Mouse (Mus musculus): Measurements from ENCODE around the gene Aco2. TPM values are rescaled to one million over a fixed set of nuclear protein-coding genes. Genes with fewer than 3 reads are reported as not detected.

Aco2 gene
- polyA plus RNA-seq, 1 experiment from 2014 or later, result 293 TPM

DNA sequence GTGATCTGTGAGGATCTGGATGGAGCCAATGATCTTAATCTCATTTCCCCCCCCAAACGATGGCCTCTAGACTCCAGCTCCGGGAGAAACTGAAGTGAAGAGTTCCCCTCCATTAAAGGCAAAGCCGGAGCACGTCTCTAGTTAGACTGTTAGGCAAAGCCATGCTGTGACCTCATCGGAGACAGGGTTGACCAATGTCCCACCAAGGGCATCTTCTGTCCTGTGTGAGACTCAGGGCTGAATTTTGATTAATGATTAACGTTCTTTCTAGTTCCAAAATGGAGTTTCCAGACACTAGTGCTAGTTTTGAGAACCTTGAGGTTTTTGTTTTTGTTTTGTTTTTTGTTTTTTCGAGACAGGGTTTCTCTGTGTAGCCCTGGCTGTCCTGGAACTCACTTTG is 19.0 kb upstream of the Aco2 start:
- WGBS, result 79% methylated on average over 7 of the region's 7 CpGs
- Histone ChIP-seq H3K4me2 (replicated peaks; ENCODE audit: low read depth, low read length) (no peak overlapping the region), H3K27me3 (ENCODE audit: insufficient read depth, low read length) (no peaks in the 10 kb centered on the region), H3K9me3 (ENCODE audit: low read length) (no peaks in the 10 kb centered on the region), H3K9ac (replicated peaks; ENCODE audit: low read length) (no peak overlapping the region), H3K4me3 (ENCODE audit: low read length) (no peak overlapping the region), H3K4me1 (ENCODE audit: insufficient read depth, low read length) (peaks cover 12% of the 10 kb centered on the region), H3K27ac (ENCODE audit: low read length) (no peak overlapping the region), H3K36me3 (ENCODE audit: insufficient read depth, low read length) (peaks cover 49% of the 10 kb centered on the region)
- ATAC-seq (ENCODE audit: low FRiP score, low TSS enrichment), result no peak

DNA sequence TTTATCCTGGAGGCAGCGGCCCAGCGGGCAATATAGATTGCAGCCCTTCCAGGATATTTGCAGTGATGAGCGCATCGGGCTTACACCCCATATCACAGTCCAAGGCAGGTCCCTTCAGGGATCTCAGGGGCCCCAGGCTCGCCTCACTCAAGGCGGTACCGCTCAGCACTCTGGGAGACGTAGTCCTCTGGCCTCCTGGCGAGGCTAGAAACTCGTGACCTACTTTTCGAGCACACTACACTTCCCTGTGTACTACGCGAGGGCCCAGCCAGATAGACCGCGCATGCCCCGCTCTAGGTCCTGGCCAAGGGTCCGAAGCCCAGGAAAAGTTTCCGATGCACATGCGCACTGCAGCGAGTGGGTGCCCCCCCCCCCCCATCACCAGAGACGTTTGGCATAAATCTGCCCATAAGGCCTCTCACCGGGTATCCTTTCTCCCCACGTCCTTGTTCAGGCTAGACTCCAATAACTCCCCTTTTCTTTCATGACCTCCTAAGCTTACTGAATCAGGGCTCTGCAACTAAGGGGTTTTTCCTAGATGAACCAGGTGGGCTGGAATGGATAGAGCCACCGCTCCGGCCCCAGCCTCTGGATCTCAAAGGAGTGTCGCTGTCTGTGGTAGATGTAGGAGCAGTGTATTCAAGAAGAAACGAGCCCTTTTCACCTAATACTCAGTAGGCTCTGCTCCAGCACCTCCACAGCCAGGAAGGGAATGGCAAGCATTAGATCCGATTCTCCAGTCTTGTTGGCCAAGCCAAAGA is 15.9 kb upstream of the Aco2 start:
- Histone ChIP-seq H3K9ac (replicated peaks; ENCODE audit: low read length) (peak overlapping the region; percentile 99), H3K27ac (ENCODE audit: low read length) (peak overlapping the region; percentile 99), H3K4me2 (replicated peaks; ENCODE audit: low read depth, low read length) (peak overlapping the region; percentile 89), H3K4me1 (ENCODE audit: insufficient read depth, low read length) (peaks cover 27% of the 10 kb centered on the region), H3K4me3 (ENCODE audit: low read length) (peak overlapping the region; percentile 99), H3K9me3 (ENCODE audit: low read length) (no peaks in the 10 kb centered on the region), H3K36me3 (ENCODE audit: insufficient read depth, low read length) (peaks cover 25% of the 10 kb centered on the region), H3K27me3 (ENCODE audit: insufficient read depth, low read length) (no peaks in the 10 kb centered on the region)
- peak; percentile 90 for ATAC-seq (ENCODE audit: low FRiP score, low TSS enrichment)
- under 1% methylated on average over 28 of the region's 28 CpGs for WGBS

DNA sequence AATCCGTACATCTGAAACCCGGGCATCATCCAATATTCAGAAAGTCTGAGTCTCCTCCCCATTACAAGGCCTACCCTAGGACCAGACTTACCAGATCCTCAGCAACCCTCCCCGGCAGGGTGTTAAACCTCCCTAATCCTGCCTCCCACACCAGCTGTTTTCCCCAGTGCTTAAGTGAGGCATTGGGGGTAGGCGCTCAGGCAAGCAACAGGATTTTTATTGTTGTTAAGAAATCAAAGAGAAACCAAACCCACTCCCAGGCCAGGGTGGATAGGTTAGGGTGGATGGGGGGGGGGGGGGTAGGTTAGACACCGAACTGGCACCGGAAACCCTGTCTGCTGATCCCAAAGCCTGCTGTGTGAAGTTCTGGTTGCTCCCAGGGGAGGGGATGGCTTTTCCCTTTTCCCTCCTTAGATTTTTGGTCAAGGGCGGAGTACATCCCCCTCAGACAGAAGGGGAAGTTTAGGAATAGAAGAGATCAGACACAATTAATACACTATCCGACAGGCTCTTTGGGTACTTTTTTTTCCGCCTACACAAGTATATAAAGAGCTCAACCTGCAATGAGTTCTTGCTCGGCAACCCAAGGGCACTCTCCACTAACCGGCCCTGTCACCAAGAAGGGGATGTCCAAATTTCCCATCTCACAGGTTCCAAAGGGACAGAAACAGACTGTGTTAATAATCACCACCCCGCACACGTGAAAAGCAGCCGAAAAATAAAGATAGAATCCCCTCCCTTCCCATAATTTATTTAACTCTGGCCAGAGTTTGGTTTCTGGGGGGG is 15.0 kb upstream of the Aco2 start:
- no peaks in the 10 kb centered on the region for H3K27me3 ChIP-seq (ENCODE audit: insufficient read depth, low read length)
- H3K4me3 ChIP-seq (ENCODE audit: low read length), result peak overlapping the region; percentile 99
- peaks cover 27% of the 10 kb centered on the region for H3K4me1 ChIP-seq (ENCODE audit: insufficient read depth, low read length)
- H3K27ac ChIP-seq (ENCODE audit: low read length), result peak overlapping the region; percentile 99
- ATAC-seq (ENCODE audit: low FRiP score, low TSS enrichment), result no peak
- peak overlapping the region; percentile 99 for H3K9ac ChIP-seq (replicated peaks; ENCODE audit: low read length)
- under 1% methylated on average over 14 of the region's 14 CpGs for WGBS
- no peaks in the 10 kb centered on the region for H3K9me3 ChIP-seq (ENCODE audit: low read length)
- peaks cover 16% of the 10 kb centered on the region; the same call in 1 of the 2 replicates for H3K36me3 ChIP-seq (ENCODE audit: insufficient read depth, low read length)
- peak overlapping the region; percentile 89 for H3K4me2 ChIP-seq (replicated peaks; ENCODE audit: low read depth, low read length)

DNA sequence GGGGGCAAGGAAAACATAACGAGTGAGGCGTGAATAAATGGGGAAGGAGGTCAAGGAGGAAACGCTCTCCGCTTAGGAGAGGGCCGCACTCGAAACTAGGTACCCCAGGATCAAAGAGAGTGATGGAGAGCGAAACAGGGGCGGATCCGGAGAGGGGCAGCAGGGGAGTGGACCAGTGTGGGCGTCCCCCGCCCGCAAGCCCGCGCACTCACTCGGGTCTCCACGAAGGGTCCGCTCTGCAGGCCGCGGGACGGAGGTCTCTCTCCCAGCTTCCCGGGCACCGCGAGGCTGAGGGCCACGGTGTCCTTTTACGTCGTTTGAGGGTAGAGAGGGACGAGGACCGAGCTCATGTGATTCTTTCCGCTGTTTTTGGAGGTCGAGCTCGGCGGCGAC is 14.4 kb upstream of the Aco2 start:
- H3K4me3 ChIP-seq (ENCODE audit: low read length), result peak overlapping the region; percentile 99
- peaks cover 11% of the 10 kb centered on the region; the same call in 1 of the 2 replicates for H3K36me3 ChIP-seq (ENCODE audit: insufficient read depth, low read length)
- H3K27me3 ChIP-seq (ENCODE audit: insufficient read depth, low read length), result no peaks in the 10 kb centered on the region
- ATAC-seq (ENCODE audit: low FRiP score, low TSS enrichment), result 0 out of 2 replicates have a peak, but pooled peaks have one; percentile 4
- peak overlapping the region; percentile 89 for H3K4me2 ChIP-seq (replicated peaks; ENCODE audit: low read depth, low read length)
- H3K4me1 ChIP-seq (ENCODE audit: insufficient read depth, low read length), result peaks cover 27% of the 10 kb centered on the region
- WGBS, result 0% methylated on average over 33 of the region's 33 CpGs
- peak overlapping the region; percentile 99 for H3K9ac ChIP-seq (replicated peaks; ENCODE audit: low read length)
- H3K9me3 ChIP-seq (ENCODE audit: low read length), result no peaks in the 10 kb centered on the region
- H3K27ac ChIP-seq (ENCODE audit: low read length), result peak overlapping the region; percentile 99

DNA sequence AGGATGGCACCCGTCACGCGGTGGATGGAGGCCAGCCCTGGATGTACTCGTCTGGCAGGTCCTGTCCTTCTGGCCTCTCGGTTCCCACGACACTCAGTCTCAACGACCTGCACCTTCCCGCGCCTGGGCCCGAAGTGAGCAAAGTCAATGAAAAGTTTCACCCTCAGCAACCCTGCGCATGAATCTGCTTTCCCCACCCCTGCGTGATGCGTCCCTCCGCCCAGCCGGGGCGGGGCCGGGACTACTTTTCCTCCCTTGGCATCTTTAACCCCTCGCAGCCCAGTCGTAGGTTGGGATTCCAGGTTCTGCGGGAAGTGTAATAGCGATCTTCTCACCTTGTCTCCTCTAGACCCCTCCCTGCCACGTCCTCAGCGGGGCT is 14.0 kb upstream of the Aco2 start:
- peak overlapping the region; percentile 89 for H3K4me2 ChIP-seq (replicated peaks; ENCODE audit: low read depth, low read length)
- H3K4me3 ChIP-seq (ENCODE audit: low read length), result peak overlapping the region; percentile 99
- H3K9me3 ChIP-seq (ENCODE audit: low read length), result no peaks in the 10 kb centered on the region
- H3K27me3 ChIP-seq (ENCODE audit: insufficient read depth, low read length), result no peaks in the 10 kb centered on the region
- peak; percentile 32 for ATAC-seq (ENCODE audit: low FRiP score, low TSS enrichment)
- peaks cover 27% of the 10 kb centered on the region for H3K4me1 ChIP-seq (ENCODE audit: insufficient read depth, low read length)
- peaks cover 8% of the 10 kb centered on the region; the same call in 1 of the 2 replicates for H3K36me3 ChIP-seq (ENCODE audit: insufficient read depth, low read length)
- WGBS, result 0% methylated on average over 23 of the region's 23 CpGs
- H3K9ac ChIP-seq (replicated peaks; ENCODE audit: low read length), result peak overlapping the region; percentile 99
- peak overlapping the region; percentile 99 for H3K27ac ChIP-seq (ENCODE audit: low read length)

DNA sequence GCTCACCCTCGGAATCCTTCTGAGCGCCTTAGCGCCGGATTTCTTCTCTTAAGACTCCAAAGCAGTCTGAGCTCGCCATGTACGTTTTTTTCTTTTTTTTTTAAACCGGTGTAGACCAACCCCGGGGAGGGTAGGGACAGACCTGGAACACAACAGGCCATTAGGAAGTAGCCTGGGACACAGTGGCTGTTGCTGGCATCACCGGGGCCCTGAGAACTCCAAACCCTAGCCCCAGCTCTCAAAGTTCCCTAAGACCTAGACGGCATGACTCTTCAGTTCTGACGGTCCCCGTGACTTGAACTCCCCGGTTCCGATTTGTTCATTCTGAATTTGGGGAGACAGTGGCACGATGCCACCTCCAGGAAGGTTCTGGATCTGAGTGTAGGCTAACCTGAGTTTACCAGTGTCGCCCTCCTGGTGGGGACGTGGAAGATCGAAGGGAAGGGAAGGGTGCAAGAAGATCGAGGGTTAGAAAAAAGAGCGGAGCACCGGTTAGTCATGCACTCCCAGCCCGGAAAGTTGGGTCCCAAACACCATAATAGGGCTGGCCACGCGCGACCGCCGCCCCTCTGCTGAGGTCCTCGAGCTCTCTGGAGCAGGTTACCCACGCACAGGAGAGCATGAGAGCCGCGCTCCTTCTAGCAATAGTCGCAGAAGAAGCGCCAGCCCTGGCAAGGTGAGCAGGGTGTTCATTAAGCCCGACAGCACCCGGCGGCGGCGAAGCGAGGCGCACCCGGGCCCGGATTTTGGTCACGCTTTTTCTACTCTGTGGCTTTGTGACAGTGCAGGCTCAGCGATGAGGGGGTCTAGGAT is 13.4 kb upstream of the Aco2 start, which contains the start of gene Tob2:
Tob2 (minus strand) TSS at position 280 of the 813 bp plus-strand sequence.
- Histone ChIP-seq H3K4me1 (ENCODE audit: insufficient read depth, low read length) (peaks cover 27% of the 10 kb centered on the region), H3K27ac (ENCODE audit: low read length) (peak within 1 kb of the TSS; percentile 99), H3K27me3 (ENCODE audit: insufficient read depth, low read length) (no peaks in the 10 kb centered on the region), H3K9me3 (ENCODE audit: low read length) (no peaks in the 10 kb centered on the region), H3K4me3 (ENCODE audit: low read length) (peak within 1 kb of the TSS; percentile 99), H3K4me2 (replicated peaks; ENCODE audit: low read depth, low read length) (peak within 1 kb of the TSS; percentile 89), H3K9ac (replicated peaks; ENCODE audit: low read length) (peak within 1 kb of the TSS; percentile 99), H3K36me3 (ENCODE audit: insufficient read depth, low read length) (peaks cover 8% of the 10 kb centered on the region; the same call in 1 of the 2 replicates)
- ATAC-seq (ENCODE audit: low FRiP score, low TSS enrichment), result peak; percentile 21
- under 1% methylated on average over 44 of the region's 44 CpGs for WGBS

DNA sequence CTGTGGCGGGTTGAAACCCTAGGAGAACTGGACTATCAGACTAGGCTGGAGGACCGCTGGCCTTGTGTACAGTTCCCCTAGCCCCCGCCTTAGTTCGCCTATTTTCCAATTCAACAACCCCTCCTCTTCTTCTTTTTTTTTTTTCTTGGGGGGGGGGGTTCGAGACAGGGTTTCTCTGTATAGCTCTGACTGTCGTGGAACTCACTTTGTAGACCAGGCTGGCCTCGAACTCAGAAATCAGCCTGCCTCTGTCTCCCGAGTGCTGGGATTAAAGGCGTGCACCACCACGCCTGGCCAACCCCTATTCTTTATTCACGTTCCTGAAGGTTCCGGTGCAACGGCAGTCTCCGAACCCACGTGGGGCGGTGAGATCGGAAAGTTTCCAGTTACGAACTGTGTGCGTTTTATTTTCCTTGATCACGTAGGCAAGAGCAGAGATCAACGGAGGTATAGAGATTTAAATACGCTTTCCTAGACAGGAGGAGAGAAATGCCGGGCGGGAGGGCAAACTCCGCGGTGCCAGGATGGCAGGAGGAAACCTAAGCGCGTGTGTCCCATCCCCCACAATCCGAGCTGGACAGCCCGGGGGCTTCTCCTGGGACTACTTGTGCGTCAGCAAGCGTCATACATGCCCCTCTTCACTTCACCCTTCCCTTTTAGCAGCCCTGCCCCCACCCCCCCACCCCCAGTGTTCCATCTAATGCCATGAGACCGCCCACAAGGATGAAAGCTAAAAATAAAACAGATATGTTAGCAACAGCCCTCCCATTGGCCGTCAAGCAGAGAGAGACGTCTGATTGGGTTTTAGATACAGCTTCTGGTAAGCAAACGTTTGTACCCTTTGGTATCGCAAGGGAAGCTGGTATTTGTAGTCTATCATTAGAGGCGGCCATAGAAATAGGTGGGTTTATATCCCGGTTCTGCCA is 12.5 kb upstream of the Aco2 start:
- ATAC-seq (ENCODE audit: low FRiP score, low TSS enrichment), result peak; percentile 87
- peaks cover 27% of the 10 kb centered on the region for H3K4me1 ChIP-seq (ENCODE audit: insufficient read depth, low read length)
- H3K4me3 ChIP-seq (ENCODE audit: low read length), result peak overlapping the region; percentile 99
- H3K9ac ChIP-seq (replicated peaks; ENCODE audit: low read length), result peak overlapping the region; percentile 99
- under 1% methylated on average over 39 of the region's 39 CpGs for WGBS
- no peaks in the 10 kb centered on the region for H3K27me3 ChIP-seq (ENCODE audit: insufficient read depth, low read length)
- H3K9me3 ChIP-seq (ENCODE audit: low read length), result no peaks in the 10 kb centered on the region
- peak overlapping the region; percentile 99 for H3K27ac ChIP-seq (ENCODE audit: low read length)
- H3K4me2 ChIP-seq (replicated peaks; ENCODE audit: low read depth, low read length), result peak overlapping the region; percentile 89
- peaks cover 6% of the 10 kb centered on the region; the same call in 1 of the 2 replicates for H3K36me3 ChIP-seq (ENCODE audit: insufficient read depth, low read length)

DNA sequence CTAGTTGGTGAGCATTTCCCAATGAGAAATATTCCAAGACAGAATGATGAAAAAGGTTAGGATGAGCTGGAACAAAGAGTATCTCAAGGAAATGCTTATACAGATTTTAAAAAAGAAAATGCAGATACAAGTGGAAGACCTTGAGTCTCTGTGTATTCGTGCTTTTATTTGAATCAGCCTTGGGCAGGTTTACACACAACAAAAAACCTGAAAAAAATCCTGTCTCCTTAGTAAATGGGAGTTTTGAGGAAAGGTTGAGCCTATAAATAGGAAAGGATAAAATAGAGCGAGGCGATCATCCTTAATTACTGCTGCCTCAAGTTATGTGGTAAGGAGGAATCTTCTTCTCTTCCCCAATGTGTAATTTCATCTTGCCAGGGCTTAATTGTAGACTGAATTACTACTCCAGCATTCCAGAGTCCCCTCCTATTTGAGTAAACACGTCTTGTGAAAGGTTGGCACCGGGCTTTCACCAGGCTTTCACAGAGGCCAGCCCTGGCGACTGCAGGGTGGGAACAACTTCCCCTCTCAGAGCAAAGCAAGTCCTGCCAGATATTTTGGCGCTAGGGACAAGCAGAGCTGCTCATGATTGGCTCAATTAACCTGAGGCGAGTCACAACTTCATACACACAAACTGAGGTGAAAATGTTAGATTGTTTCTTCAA is 11.5 kb upstream of the Aco2 start:
- no peaks in the 10 kb centered on the region for H3K27me3 ChIP-seq (ENCODE audit: insufficient read depth, low read length)
- ATAC-seq (ENCODE audit: low FRiP score, low TSS enrichment), result no peak
- peaks cover 20% of the 10 kb centered on the region for H3K4me1 ChIP-seq (ENCODE audit: insufficient read depth, low read length)
- peak overlapping the region; percentile 1; the same call in 1 of the 2 replicates for H3K9ac ChIP-seq (replicated peaks; ENCODE audit: low read length)
- no peaks in the 10 kb centered on the region for H3K9me3 ChIP-seq (ENCODE audit: low read length)
- H3K4me3 ChIP-seq (ENCODE audit: low read length), result no peak overlapping the region
- H3K27ac ChIP-seq (ENCODE audit: low read length), result peak overlapping the region; percentile 19
- peaks cover 11% of the 10 kb centered on the region; the same call in 1 of the 2 replicates for H3K36me3 ChIP-seq (ENCODE audit: insufficient read depth, low read length)
- 39% methylated on average over 8 of the region's 8 CpGs for WGBS
- peak overlapping the region; percentile 89; the same call in 1 of the 2 replicates for H3K4me2 ChIP-seq (replicated peaks; ENCODE audit: low read depth, low read length)
